Mouse (Mus musculus) layer of hippocampus, postnatal 36 days (tissue): Measurements from ENCODE around the gene Smpdl3a. TPM values are rescaled to one million over a fixed set of nuclear protein-coding genes. Genes with fewer than 3 reads are reported as not detected.

Source experiments
- DNase-seq, 2 experiments: peaks; one replicate each; pipeline ENCODE4 v3.0.0; 2022
- total RNA-seq, 2 experiments: library from RNA; stranded (reverse); gene quantifications; 2 replicates each; pipeline ENCODE4 v1.2.3; 2021

Smpdl3a gene
- total RNA-seq, 2 experiments from 2014 or later: 24.3 to 26.3 TPM

GRCm38 (mm10) chr10:57822473-57822872 is 28.3 kb downstream of the Smpdl3a start:
- DNase-seq: peak; percentile 60 to 65

- no peak for DNase-seq
Measured at GRCm38 (mm10) chr10:57828649-57829048, 34.5 kb downstream of the Smpdl3a start.

GRCm38 (mm10) chr10:57829621-57830020 is 35.5 kb downstream of the Smpdl3a start:
- no peak for DNase-seq

- no peak for DNase-seq
Measured at GRCm38 (mm10) chr10:57835094-57835493, 41.0 kb downstream of the Smpdl3a start.

GRCm38 (mm10) chr10:57835982-57836381 is 41.8 kb downstream of the Smpdl3a start:
- DNase-seq: no peak

GRCm38 (mm10) chr10:57841638-57842509 is 47.7 kb downstream of the Smpdl3a start:
- DNase-seq: peak; percentile 21 to 48

GRCm38 (mm10) chr10:57847916-57848682 is 54.0 kb downstream of the Smpdl3a start:
- peak in 1 of 2 experiments; percentile 7 for DNase-seq

Other genes starting within 250 kb of the Smpdl3a start
- gene Pkib, start 162.4 kb upstream of the Smpdl3a start, total RNA-seq: 10 to 100 TPM; 13.1 to 13.8 TPM
- 100 to 1,000 TPM; 113 to 122 TPM for gene Fabp7, start 9.5 kb upstream of the Smpdl3a start, total RNA-seq